Mouse (Mus musculus): ENCODE measurements at regions not wholly inside any gene's neighbourhood (a gene's known extent, or its start where the extent isn't known, plus 50 kb on each side); places are given as distances from the start of the nearest gene placed in this dataset.

- TF ChIP-seq CTCF (conservative IDR thresholded peaks at IDR 0.05; ENCODE audit: low read length): no peak
- TF ChIP-seq POU5F1 (IDR thresholded peaks at IDR 0.05; ENCODE audit: borderline replicate concordance, low read length): no peak
Measured at GRCm38 (mm10) chr5:119133378-119133777, 537.1 kb upstream of the Tbx3 start.
